Mouse (Mus musculus) erythroblast, embryonic 14.5 days (primary cell): ENCODE data around the gene Cdkal1.

Source experiments
- GATA1 ChIP-seq: IDR thresholded peaks from 2 replicates; pipeline ENCODE4 v1.6.1; 2012; ENCODE audit warnings: low read length, inconsistent platforms, mixed read lengths
- TAL1 ChIP-seq: IDR thresholded peaks from 3 replicates; pipeline ENCODE4 v1.6.1; 2012; ENCODE audit warnings: low read length, inconsistent platforms, mixed read lengths

GRCm38 (mm10) chr13:29604241-29604640 lies 251.2 kb downstream of the Cdkal1 start:
- TF ChIP-seq TAL1 (no peak), GATA1 (no peak)
